Mouse (Mus musculus) stomach, postnatal 0 days (tissue): ENCODE data around the gene Ccs.

Source experiments
- CTCF ChIP-seq: IDR thresholded peaks from 2 replicates; pipeline ENCODE4 v1.5.1; 2016; ENCODE audit warnings: antibody characterized with exemption, low read depth, mild to moderate bottlenecking, moderate library complexity
- EP300 ChIP-seq: optimal IDR thresholded peaks from 2 replicates; pipeline ENCODE3; 2016; ENCODE audit warnings: antibody characterized with exemption

GRCm38 (mm10) chr19:4793831-4794422, 45.2 kb downstream of the Ccs start, which contains the start of gene Rbm4:
- TF ChIP-seq CTCF (no peak; the same call in 1 of the 2 replicates), EP300 (no peak)
